Mouse (Mus musculus): ENCODE data around the gene Snx19.

Snx19 gene

DNA sequence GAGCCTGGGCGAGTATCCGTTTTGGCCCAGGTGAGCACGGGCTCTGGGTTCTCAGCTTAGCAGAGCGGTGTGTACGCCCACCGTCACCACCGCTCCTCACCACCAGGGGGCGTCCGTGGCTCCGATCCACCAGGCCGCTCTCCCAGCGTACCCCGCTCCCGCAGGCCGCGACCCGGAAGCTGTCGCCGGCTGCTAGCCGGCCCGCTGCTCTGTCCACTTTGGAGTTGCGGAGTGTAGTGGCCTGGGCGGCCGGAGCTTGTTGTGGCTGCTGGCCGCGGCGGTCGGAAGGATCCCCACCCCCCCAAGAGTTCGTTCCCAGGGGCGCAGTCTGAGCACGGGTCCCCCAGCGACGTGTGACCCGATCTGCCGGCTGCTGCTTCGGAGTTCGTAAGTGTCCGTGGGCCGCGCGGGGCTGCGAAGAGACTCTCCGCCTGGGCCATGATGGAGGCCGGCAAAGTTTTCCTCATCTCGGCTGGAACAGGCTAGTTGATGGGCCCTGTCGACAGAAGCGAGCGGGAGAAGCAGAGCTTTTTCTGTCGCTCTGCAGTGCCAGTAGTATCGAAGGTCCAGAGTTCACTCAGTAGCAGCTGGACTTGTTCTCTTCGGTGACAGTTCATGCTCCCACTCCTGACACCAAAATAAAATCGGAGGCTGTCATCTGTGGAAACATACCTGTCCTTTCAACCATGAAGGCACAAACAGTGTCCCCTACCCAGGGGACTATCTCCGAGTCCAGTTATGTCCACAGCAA, at the start of gene Snx19:
Gene Snx19, plus strand, starts transcription at position 227 of the 751 bp plus-strand sequence.
- WGBS, result 2% methylated on average over 53 of the region's 53 CpGs

DNA sequence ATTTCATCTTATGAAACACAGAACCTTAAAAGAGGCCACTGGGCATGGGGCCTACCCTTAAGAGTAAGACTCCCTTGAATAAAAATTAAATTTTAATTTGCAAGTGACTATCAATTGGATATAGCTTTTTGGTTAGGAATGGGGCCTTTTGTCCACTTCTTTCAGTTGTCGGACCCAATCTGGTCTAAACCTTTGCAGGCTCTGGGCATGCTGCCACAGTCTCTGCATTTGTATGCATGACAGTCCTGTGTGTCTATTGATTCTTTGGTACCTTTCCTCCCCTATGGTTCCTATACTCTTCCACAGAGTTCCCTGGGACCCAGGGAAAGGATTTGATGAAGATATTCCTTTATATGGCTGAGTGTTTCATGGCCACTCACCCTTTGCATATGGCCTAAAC, 26.1 kb upstream of the Snx19 start:
- WGBS, result 76% methylated on average over 1 of the region's 1 CpGs

DNA sequence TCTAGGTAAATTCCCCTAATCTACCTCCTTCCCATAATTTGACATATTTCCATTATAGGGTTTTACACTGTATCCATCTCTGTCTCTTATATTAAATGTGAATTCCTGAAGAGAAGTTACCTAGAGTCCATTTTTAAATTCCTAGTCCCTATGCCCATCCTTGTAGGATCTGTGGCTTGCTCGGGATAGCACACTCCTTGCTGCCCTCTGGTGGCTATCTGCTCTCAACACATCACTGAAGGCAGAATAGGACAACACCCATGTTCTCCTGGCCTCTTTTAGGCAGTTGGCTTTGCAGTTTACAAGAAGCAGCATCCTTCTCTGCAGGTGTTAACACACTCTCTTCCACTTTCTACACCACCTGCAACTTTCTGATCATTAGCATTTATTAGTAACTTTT, 4.0 kb upstream of the Snx19 start:
- WGBS, result 2% methylated on average over 1 of the region's 1 CpGs

DNA sequence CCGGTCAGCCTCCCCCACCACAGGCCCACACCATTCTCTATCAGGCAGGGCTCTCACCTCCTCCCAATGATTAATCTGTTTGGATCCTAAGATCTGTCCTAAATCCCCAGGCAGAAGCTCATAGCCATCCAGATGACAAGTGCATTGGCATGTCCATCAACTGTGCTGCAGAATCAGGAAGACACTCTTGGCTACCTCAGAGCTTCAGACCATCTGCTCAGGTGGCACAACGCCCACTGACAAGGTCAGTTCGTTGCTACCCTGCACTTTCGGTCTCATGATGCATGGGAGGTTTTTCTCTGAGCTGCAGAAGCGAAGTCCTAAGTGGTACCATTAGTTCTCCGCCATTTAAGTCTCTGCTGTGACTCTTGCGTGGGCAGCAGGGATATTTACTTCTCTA, 1.7 kb upstream of the Snx19 start:
- 84% methylated on average over 7 of the region's 7 CpGs for WGBS

DNA sequence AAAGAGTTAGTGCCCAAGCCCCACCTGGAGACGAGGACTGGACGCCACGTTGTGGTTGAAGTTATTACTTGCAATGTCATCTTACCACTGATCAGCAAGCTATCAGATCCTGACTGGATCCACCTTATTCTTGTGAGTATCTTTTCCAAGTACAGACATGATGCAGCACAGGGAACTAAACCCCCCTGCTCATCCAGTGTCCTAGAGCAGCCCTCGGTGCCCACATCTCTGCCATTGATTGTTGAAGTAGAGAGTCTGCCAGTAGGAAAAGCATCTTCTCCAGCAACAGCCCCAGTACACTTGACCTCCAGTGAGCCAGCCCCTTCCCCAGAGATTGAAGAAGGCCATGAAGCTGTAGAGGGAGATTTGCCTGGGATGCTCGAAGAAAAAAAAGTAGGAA, 1.3 kb downstream of the Snx19 start:
- WGBS, result 91% methylated on average over 5 of the region's 5 CpGs

DNA sequence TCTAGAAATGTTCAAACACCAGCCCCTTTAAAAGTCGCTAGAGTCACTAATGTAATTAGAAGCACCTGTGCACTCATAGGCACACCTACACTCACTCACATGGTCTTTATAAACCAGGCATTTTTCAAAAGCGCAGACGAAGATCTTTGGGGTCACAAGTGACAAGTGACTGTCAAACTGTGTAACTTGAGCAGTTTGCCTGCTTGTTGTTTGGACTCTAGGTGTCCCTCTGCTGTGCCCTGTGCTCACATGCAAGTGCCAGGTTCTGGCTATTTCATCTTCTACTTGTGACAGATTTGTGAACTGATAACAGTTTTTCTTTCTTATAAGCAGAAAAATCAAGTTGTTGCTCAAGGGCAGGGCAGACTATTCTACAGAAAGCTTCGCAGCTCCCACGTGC, 3.5 kb downstream of the Snx19 start:
- 86% methylated on average over 5 of the region's 5 CpGs for WGBS

DNA sequence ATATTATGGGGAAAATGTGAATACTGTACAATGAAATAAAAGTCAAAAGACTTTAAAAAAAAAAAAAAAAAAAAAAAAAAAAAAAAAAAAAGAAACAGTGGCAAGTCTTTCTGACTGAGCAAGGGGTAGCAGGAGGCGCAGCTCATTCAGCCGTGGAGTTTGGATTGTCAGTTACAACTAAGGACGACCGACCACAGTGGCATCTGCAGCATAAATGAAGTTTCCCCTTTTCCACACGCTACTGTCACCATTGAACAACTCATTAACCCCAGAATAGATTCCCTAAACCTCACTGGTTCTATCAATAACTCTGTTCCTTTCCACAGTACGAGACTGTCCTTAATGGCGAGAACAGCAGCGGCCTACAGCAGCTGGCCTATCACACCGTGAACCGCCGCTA, 5.0 kb downstream of the Snx19 start:
- 92% methylated on average over 11 of the region's 11 CpGs for WGBS

DNA sequence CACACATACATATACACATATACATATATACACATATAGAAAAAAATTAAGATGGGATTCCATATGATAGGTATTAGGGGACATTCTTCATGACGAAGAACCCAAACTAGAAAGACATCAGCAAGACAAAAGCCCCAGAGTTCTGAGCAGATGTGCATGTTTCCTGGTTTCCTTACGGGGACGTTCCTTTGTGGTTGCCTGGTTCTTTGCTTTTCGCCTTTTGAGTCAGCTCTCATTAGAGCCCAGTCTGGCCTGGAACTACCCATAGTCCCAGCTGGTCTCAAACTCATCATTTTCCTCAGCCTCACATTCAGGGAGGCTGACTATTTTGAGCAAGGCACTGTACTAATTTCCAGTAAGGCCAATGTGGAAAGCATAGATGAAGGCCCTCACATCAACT, 7.0 kb downstream of the Snx19 start:
- WGBS, result 93% methylated on average over 4 of the region's 4 CpGs

DNA sequence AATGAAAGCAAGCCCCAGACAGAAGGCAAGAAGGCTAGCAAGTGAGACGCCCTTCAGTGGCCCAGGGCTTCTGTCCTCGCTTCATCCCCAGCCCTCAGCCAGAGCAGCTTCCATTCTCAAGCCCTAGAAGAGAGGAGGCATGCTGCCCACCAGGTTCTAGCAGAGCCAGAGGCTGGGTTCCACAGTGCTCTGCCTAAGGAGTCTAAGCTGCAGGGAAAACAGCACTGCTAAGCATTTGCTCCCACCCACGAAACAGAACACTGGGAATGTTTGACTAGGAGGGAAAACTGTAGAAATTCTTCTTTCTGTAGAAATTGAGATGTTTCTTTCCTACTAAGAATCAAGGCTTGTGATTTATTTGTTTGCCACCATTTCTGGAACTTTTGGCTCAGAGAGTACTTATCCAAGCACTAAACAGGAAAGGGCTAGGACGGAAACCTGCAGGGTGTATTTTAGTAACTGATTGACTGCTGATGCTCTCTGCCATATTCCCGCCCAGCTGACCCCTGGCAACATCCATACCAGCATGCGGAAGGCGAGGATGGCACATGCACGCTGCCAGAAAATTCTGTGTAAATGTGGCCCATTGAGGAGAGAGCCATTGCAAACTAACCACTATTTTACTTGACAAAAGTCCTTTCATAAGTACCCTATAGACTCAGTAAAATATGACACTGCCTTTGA, 9.1 kb downstream of the Snx19 start:
- WGBS, result 69% methylated on average over 8 of the region's 8 CpGs

DNA sequence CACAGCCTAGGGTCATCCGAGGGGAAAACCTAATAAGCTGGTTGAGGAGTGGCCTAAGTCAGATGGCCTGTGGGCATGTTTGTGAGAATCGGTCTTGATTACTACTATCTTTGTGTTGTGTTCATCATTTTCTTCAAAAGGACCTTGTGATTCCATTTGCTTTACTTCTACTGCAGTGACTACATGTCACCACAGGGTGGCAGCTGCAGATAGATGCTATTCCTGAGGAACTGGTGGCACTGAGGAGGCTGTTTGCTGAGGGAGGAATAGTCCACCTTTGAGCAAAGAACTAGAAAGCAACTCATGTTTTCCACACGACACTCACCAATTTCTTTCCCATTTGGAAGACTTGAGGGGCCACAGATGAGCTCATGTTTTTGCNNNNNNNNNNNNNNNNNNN, 11.6 kb downstream of the Snx19 start:
- WGBS, result 57% methylated on average over 3 of the region's 3 CpGs

DNA sequence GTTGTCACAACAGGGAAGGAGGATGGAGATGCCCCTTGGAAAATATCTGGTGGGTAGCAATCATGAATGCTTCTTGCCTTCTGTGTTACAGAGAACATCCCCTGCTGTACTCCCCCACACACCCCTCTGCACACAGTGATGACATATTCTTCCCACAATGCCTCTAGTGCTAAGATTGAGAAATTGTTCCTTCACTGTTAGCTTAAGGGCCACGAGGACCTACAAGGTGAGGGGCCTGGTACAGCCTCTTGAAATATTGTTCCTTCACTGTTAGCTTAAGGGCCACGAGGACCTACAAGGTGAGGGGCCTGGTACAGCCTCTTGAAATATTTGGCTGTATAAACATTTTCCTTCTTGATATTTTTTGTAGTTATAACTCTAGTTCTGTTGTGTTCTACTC, 14.9 kb downstream of the Snx19 start:
- 87% methylated on average over 2 of the region's 2 CpGs for WGBS

DNA sequence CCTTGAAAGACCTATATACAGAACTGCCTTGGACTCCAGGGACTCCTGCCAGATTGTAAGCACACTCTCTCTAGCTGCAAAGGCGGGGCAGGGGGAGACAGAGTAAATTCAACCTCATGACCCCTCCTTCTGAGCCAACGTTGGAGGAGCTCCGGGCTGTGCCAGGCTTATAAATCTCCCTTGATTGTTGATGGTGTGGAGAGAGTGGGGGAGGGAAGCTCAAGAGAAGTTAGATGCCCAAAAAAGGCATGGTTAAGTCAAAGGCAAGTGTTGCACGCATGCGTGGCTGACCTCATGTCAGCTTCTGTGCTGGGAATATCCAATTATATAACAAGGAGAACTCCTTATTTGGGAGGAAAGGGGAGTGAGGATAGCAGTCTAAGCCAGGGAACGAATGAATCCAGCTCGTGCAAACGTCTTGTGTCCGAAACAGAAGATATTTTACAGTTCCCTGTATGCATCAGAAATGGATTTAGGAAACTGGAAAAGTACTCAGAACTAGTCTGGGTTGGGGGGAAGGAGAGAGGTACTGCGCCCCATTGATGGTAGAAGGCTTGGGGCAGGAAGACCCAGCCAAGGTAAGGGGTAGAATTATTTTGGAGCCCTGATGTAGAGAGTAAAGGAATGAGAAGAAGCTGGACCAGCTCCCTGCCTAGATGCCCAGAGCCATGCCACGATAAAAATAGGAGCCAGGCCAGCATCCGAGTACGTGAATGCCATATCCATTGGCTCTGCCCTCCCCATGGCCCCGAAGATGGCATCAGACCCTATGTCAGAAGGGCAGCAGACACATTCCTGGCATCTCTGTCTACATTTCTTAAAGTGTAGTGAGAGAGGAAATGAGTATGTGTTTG, 18.6 kb downstream of the Snx19 start:
- WGBS, result 81% methylated on average over 14 of the region's 14 CpGs

DNA sequence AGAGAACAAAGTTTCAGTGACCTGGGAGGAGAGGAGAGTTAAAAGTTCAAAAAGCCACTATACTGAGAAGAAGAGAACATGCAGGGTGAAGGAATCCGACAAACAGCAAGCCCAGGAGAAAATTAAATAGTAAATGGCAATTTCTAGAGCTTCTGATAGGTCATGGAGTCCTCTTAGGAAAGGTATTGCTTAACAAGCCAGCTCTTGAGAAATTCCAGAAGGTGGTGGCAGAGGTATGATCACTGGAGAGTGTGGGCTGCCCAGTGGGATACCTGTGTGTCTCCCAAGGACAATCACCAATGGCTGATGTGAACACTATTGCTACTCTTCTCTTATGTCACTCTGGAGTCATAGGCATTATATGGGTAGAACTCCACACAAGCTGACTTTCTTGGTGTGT, 19.2 kb downstream of the Snx19 start:
- WGBS, result 96% methylated on average over 1 of the region's 1 CpGs

DNA sequence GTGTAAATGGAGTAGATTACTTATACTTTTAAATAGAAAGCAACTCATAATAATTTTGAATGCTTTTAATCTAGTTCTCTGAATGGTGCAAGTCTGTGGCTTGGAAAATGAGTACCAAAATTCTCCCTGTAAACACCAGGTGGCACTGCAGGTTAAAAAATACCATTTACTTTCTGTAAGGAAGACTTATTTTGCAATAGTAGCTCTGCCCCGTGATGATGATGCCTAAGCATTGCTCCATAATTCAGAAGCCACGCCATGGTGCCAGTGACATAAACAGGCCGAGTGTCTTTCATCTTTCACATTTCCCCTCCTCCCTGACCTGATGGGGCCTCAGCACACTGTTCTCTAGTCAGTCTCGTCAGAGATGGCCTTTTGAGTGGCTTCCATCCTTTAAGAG, 21.6 kb downstream of the Snx19 start:
- WGBS, result 28% methylated on average over 4 of the region's 4 CpGs

DNA sequence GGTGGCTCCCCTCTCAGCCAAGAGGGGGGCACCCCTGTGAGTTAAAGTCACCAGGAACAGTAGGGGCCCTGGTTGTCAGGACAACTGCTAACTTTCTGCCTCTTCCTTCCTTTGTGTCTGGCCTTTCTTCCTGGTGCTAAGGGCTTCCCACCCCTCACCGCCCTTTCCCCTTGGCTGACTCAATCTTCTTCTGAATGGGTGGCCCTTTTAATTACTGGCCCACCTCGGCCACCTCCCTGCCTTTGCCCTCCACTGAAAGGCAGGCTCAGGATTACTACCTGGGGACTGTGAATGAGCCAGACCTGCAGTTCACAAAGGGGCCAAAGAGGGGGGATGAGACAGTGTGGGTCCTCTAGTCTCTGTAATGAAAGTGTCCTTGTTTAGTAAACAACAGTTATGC, 23.0 kb downstream of the Snx19 start:
- 38% methylated on average over 2 of the region's 2 CpGs for WGBS

DNA sequence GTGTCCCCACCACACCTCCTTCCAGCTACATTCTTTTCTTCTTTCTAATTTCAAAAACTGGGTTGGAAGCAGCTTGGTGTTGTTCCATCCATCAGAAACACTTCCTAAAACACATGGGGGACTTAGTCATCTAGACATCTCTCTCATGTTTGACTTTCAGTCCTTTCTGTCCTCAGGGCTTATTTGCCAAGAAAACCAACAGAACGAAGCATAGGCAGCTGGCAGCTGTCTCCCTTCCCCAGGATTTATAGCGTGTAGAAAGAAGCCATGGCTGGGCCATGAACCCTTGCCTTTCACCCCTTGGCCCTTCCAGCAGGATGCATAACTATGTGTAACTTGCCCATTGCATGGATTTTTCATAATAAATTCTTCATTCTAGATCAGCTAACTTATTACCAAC, 23.9 kb downstream of the Snx19 start:
- 79% methylated on average over 2 of the region's 2 CpGs for WGBS

DNA sequence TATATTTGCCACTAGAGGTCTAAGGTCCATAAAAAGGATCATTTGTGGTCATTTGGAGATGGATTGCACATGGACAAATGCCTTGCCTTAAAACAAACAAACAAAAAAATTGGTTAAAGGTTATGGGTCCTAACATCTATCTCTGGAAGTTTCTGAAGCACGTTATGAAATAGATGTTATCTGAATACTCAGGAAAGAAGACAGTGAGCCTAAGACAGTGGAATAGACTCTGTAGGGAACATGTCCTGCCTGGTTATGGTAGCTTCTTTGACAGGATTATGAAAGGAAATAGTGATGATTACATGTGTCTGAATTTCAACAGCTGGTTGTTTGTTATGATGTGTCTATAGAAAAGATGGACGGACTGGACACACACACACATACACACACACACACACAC, 27.6 kb downstream of the Snx19 start:
- WGBS, result 85% methylated on average over 2 of the region's 2 CpGs

DNA sequence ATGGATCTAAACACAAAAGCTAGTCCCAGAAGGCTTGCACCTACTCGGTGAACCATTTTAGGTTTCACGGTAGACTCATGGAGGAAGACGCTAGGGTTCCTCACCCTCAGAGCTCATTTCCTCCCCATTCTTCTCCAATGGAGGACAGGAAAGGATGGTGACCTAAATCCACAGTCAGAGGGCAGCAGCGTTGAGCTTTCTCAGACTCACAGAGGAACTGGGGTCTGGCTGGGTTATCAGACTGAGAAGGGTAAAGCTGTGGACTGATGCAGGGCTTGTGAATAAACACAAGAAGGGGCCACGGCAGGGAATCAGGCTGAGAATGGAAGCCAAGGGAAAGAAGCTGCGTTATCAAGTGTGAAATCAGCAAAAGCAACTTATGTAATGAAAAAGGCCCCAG, 29.3 kb downstream of the Snx19 start:
- WGBS, result 84% methylated on average over 6 of the region's 6 CpGs

DNA sequence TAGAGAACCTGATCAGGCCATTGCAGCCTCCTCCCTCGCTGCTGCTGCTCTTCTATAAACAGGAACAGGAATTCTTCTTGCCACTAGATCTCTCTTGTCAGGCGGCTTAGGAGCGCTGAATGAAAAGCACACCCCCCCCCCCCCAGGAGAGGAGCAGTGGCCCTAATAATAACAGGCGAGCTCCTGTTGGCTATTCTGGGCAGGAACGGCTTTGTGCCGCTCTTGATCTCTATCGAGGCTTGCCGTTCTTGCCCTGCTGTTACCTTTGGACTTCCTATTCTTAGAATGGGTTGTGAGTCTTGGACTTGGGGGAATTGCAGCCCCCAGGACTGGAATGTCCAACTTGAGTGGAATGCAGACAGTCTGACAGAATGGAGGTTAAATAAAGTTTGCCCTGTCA, 33.6 kb downstream of the Snx19 start:
- 72% methylated on average over 8 of the region's 8 CpGs for WGBS

DNA sequence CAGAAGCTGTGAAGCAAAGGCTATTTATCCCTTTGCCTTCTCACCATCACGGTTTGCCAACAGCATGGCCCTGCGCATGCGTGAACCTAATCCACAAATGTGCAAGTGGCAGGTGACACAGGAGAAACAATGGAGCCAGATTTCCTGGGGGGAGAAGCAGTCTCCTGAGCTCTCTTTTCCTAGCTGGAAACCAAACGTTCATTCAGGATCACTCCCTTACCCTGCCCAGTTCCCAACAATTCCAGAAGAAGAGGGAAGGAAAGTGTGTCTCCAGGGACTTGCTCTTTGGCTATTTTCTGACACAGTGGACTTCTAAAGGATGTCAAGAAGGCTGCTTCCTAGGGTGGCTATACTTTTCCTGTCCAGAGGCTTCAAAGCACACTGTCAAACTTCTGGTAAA, 37.8 kb downstream of the Snx19 start:
- 73% methylated on average over 4 of the region's 4 CpGs for WGBS

DNA sequence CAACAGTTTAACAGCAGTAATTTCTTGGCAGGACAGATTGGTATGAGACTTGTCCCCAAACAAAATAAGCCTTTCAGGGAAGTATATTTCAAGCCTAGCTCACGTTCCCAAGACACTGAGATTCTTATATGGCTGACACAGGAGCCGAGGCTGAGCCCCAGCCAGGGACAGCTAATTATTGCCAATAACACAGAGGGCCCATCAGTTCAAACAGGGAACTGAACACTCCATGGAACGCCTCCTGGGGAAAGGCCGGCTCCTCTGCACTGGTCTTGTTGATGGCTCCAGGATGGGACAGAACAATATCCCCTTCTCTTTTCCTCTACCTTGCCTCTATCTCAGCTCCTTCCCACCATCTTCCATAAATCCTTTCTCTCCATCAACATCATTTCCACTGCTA, 53.1 kb downstream of the Snx19 start:
- WGBS, result 58% methylated on average over 4 of the region's 4 CpGs

DNA sequence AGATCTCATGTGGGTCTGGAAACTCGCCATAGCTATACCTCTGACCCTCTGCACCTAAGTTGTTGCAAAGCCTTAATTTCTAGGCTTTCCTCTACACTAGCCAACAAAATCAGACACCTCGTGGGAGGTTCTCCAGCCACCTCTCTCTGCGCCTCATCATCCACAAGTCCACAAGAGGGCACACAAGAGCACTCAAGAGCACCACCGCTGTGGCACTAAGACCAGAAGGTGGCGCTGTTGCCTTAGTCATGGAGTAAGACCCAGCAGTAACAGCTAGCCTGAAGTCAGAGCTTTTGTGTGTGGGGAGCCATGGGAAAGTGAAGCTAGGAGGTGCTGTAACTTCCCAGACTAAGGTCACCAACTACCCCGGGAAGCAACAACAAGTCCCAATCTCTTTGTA, 53.6 kb downstream of the Snx19 start:
- under 1% methylated on average over 6 of the region's 6 CpGs for WGBS

DNA sequence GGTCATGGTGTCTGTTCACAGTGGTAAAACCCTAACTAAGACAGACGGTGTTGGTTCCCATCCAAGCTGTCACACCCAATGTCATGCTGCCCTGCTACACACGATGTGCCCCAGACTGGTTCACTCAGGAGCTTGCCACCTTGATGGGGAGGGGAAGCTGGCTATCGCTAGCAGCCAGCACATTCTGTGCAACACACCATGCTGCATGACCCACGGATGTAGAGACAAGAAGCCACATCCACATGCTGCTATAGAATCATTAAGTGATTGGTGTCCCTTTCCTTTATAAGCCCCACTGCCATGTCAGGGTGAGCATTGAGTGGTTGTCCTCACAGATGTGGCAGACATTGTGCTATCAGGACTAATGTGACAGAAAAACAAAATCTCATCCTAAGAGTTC, 55.2 kb downstream of the Snx19 start:
- 89% methylated on average over 4 of the region's 4 CpGs for WGBS
